Mouse (Mus musculus): ENCODE results near the gene Unc45b.
A peak's percentile ranks its signal among the peaks of the same experiment; 100 is the strongest.
"Not testable (repeated sequence)": the region's sequence is repeated elsewhere in the genome, so short reads cannot be mapped to it uniquely, and the experiment has no call there.

The Unc45b gene

GRCm38 (mm10) chr11:82990612-82991385 is 80.4 kb downstream of the Unc45b start:
- not testable (repeated sequence) for DNase-seq (ENCODE audit: extremely low read depth, insufficient read length, low spot score)

GRCm38 (mm10) chr11:82991469-82992166 is 81.3 kb downstream of the Unc45b start, which contains the start of gene Slfn9:
Gene Slfn9 (minus strand): TSS chr11:82991830.
- DNase-seq (ENCODE audit: extremely low read depth, insufficient read length, low spot score): peak; percentile 72

Measured in 3134 (cell line).